Mouse (Mus musculus) small intestine, adult 2 months (tissue): ENCODE measurements around the gene Wnk2. TPM values are rescaled to one million over a fixed set of nuclear protein-coding genes. Genes with fewer than 3 reads are reported as not detected.

ENCODE experiments used
- H3K27ac ChIP-seq: fragments of 200-500 bp; 2 replicates; pipeline ENCODE4 v1.5.1; 2012; ENCODE audit warnings: low read depth, low read length, control low read depth, inconsistent platforms; ENCODE audit not compliant: insufficient read depth
- H3K27me3 ChIP-seq: fragments of 200-500 bp; 2 replicates; pipeline ENCODE4 v1.6.1; 2012; ENCODE audit warnings: mild to moderate bottlenecking, moderate library complexity, low read length, inconsistent platforms; ENCODE audit not compliant: control insufficient read depth, insufficient read depth
- H3K36me3 ChIP-seq: fragments of 200-500 bp; 2 replicates; pipeline ENCODE4 v1.6.1; 2012; ENCODE audit warnings: mild to moderate bottlenecking, low read length, control low read depth, inconsistent platforms; ENCODE audit not compliant: control insufficient read depth, insufficient read depth
- H3K4me1 ChIP-seq: fragments of 200-500 bp; 2 replicates; pipeline ENCODE4 v1.6.1; 2012; ENCODE audit warnings: low read length, inconsistent platforms, mixed read lengths; ENCODE audit not compliant: control insufficient read depth, insufficient read depth, insufficient read length
- H3K4me3 ChIP-seq: fragments of 200-500 bp; 2 replicates; pipeline ENCODE4 v1.5.1; 2012; ENCODE audit warnings: low read depth, mild to moderate bottlenecking, control low read depth, inconsistent platforms, low read length, moderate library complexity
- CTCF ChIP-seq: fragments of 200-500 bp; IDR thresholded peaks from 2 replicates; pipeline ENCODE4 v1.5.1; 2012; ENCODE audit warnings: low read depth, mild to moderate bottlenecking, control low read depth, inconsistent platforms, low read length, moderate library complexity, mixed read lengths; ENCODE audit not compliant: insufficient replicate concordance, insufficient read length; ENCODE audit errors: extremely low read depth
- POLR2A ChIP-seq: fragments of 200-500 bp; IDR thresholded peaks from 2 replicates; pipeline ENCODE4 v1.6.1; 2012; ENCODE audit warnings: low read depth, mild to moderate bottlenecking, control low read depth, inconsistent platforms, low read length, moderate library complexity
- WGBS: fragments of 180-500 bp; shearing (Covaris S2); methylation state at CpG from one replicate; pipeline ENCODE4 v1.1.7; 2018; 5-methylcytosine and 5-hydroxymethylcytosine counted together
- polyA plus RNA-seq: library from polyadenylated mRNA; depleted of rRNA; stranded (reverse); fragments of >200 nt; gene quantifications from 2 replicates; pipeline ENCODE4 v1.2.3, GENCODE M21; 2012

Wnk2 gene
- polyA plus RNA-seq, 1 experiment, result 19.5 TPM

- TF ChIP-seq CTCF (no peak), POLR2A (no peak)
Observed at GRCm38 (mm10) chr13:49163645-49164044, 15.8 kb upstream of the Wnk2 start.

GRCm38 (mm10) chr13:49162722-49163121 is 14.9 kb upstream of the Wnk2 start:
- WGBS, result 75% methylated on average over 4 of the region's 4 CpGs
- no peak for TF ChIP-seq CTCF
- TF ChIP-seq POLR2A, result no peak
- H3K27ac ChIP-seq, result no peak overlapping the region
- no peaks in the 10 kb centered on the region for H3K27me3 ChIP-seq
- no peak overlapping the region for H3K4me3 ChIP-seq
- no peaks in the 10 kb centered on the region for H3K36me3 ChIP-seq
- peaks cover 2% of the 10 kb centered on the region for H3K4me1 ChIP-seq

More at GRCm38 (mm10) chr13:49163645-49164044, 15.8 kb upstream of the Wnk2 start:
- Histone ChIP-seq H3K4me1 (no peaks in the 10 kb centered on the region; the same call in 1 of the 2 replicates), H3K27me3 (no peaks in the 10 kb centered on the region), H3K4me3 (no peak overlapping the region), H3K27ac (no peak overlapping the region), H3K36me3 (no peaks in the 10 kb centered on the region)
- WGBS, result 26% methylated on average over 7 of the region's 7 CpGs

- Histone ChIP-seq H3K36me3 (no peaks in the 10 kb centered on the region), H3K27me3 (no peaks in the 10 kb centered on the region), H3K4me1 (peaks cover 2% of the 10 kb centered on the region), H3K4me3 (no peak overlapping the region), H3K27ac (no peak overlapping the region)
- TF ChIP-seq POLR2A, result no peak
- TF ChIP-seq CTCF, result no peak
- WGBS, result 70% methylated on average over 2 of the region's 2 CpGs
Observed at GRCm38 (mm10) chr13:49161236-49161635, 13.4 kb upstream of the Wnk2 start.

- Histone ChIP-seq H3K4me3 (no peak overlapping the region), H3K4me1 (peaks cover 6% of the 10 kb centered on the region), H3K27me3 (no peaks in the 10 kb centered on the region), H3K36me3 (no peaks in the 10 kb centered on the region), H3K27ac (no peak overlapping the region)
- 51% methylated on average over 10 of the region's 10 CpGs for WGBS
- TF ChIP-seq POLR2A (no peak), CTCF (no peak)
Observed at GRCm38 (mm10) chr13:49158040-49158713, 10.4 kb upstream of the Wnk2 start.

GRCm38 (mm10) chr13:49156645-49157044 is 8.8 kb upstream of the Wnk2 start:
- WGBS, result 82% methylated on average over 4 of the region's 4 CpGs

GRCm38 (mm10) chr13:49154621-49155020 is 6.8 kb upstream of the Wnk2 start:
- no peak overlapping the region for H3K27ac ChIP-seq
- 30% methylated on average over 7 of the region's 7 CpGs for WGBS
- H3K27me3 ChIP-seq, result no peaks in the 10 kb centered on the region
- TF ChIP-seq CTCF (no peak), POLR2A (no peak)
- peaks cover 6% of the 10 kb centered on the region for H3K4me1 ChIP-seq
- H3K36me3 ChIP-seq, result no peaks in the 10 kb centered on the region
- H3K4me3 ChIP-seq, result no peak overlapping the region

More at GRCm38 (mm10) chr13:49156645-49157044, 8.8 kb upstream of the Wnk2 start:
- Histone ChIP-seq H3K27me3 (no peaks in the 10 kb centered on the region), H3K27ac (no peak overlapping the region), H3K36me3 (no peaks in the 10 kb centered on the region), H3K4me3 (no peak overlapping the region), H3K4me1 (peaks cover 6% of the 10 kb centered on the region)
- TF ChIP-seq POLR2A (no peak), CTCF (peak; percentile 29; the same call in 1 of the 2 replicates)

- H3K4me3 ChIP-seq, result no peak overlapping the region
- no peaks in the 10 kb centered on the region for H3K27me3 ChIP-seq
- no peaks in the 10 kb centered on the region for H3K36me3 ChIP-seq
- peaks cover 6% of the 10 kb centered on the region for H3K4me1 ChIP-seq
- WGBS, result 33% methylated on average over 10 of the region's 10 CpGs
- no peak overlapping the region for H3K27ac ChIP-seq
- TF ChIP-seq POLR2A, result no peak
- no peak for TF ChIP-seq CTCF
Observed at GRCm38 (mm10) chr13:49154028-49154427, 6.2 kb upstream of the Wnk2 start.
